Mouse (Mus musculus) small intestine, adult 2 months (tissue): ENCODE data around the gene Mef2c. TPM values are rescaled to one million over a fixed set of nuclear protein-coding genes. Genes with fewer than 3 reads are reported as not detected.

Experiments used
- H3K27ac ChIP-seq: fragments of 200-500 bp; 2 replicates; pipeline ENCODE4 v1.5.1; 2012; ENCODE audit warnings: low read depth, low read length, control low read depth, inconsistent platforms; ENCODE audit not compliant: insufficient read depth
- H3K27me3 ChIP-seq: fragments of 200-500 bp; 2 replicates; pipeline ENCODE4 v1.6.1; 2012; ENCODE audit warnings: mild to moderate bottlenecking, moderate library complexity, low read length, inconsistent platforms; ENCODE audit not compliant: control insufficient read depth, insufficient read depth
- H3K36me3 ChIP-seq: fragments of 200-500 bp; 2 replicates; pipeline ENCODE4 v1.6.1; 2012; ENCODE audit warnings: mild to moderate bottlenecking, low read length, control low read depth, inconsistent platforms; ENCODE audit not compliant: control insufficient read depth, insufficient read depth
- H3K4me1 ChIP-seq: fragments of 200-500 bp; 2 replicates; pipeline ENCODE4 v1.6.1; 2012; ENCODE audit warnings: low read length, inconsistent platforms, mixed read lengths; ENCODE audit not compliant: control insufficient read depth, insufficient read depth, insufficient read length
- H3K4me3 ChIP-seq: fragments of 200-500 bp; 2 replicates; pipeline ENCODE4 v1.5.1; 2012; ENCODE audit warnings: low read depth, mild to moderate bottlenecking, control low read depth, inconsistent platforms, low read length, moderate library complexity
- CTCF ChIP-seq: fragments of 200-500 bp; IDR thresholded peaks from 2 replicates; pipeline ENCODE4 v1.5.1; 2012; ENCODE audit warnings: low read depth, mild to moderate bottlenecking, control low read depth, inconsistent platforms, low read length, moderate library complexity, mixed read lengths; ENCODE audit not compliant: insufficient replicate concordance, insufficient read length; ENCODE audit errors: extremely low read depth
- POLR2A ChIP-seq: fragments of 200-500 bp; IDR thresholded peaks from 2 replicates; pipeline ENCODE4 v1.6.1; 2012; ENCODE audit warnings: low read depth, mild to moderate bottlenecking, control low read depth, inconsistent platforms, low read length, moderate library complexity
- WGBS: fragments of 180-500 bp; shearing (Covaris S2); methylation state at CpG from one replicate; pipeline ENCODE4 v1.1.7; 2018; 5-methylcytosine and 5-hydroxymethylcytosine counted together
- polyA plus RNA-seq: library from polyadenylated mRNA; depleted of rRNA; stranded (reverse); fragments of >200 nt; gene quantifications from 2 replicates; pipeline ENCODE4 v1.2.3, GENCODE M21; 2012

The Mef2c gene
- polyA plus RNA-seq, 1 experiment = 13.1 TPM

DNA sequence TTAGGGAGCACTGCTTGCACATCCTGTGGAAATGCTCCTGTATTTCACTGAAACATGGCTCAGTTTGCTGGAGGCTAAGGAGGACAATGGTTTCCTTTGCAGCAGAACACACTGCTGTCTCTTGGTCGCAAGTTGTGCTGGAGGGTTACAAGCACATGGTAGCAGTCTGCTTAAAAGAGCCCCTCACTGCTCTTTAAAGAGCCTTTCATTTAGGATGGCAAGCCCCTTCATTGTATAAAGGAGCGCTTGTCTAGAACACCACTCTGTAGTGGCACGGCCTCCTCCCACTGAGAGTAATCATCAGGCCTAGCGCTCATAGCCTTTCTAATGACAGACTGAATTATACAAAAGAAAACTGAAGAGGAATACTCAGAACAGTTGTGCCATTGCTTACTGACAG is 80.0 kb downstream of the Mef2c start:
- no peak overlapping the region for H3K27ac ChIP-seq
- no peak for TF ChIP-seq CTCF
- no peak for TF ChIP-seq POLR2A
- H3K4me3 ChIP-seq = no peak overlapping the region
- H3K4me1 ChIP-seq = no peaks in the 10 kb centered on the region
- WGBS = 93% methylated on average over 4 of the region's 4 CpGs
- H3K36me3 ChIP-seq = no peaks in the 10 kb centered on the region
- no peaks in the 10 kb centered on the region for H3K27me3 ChIP-seq

DNA sequence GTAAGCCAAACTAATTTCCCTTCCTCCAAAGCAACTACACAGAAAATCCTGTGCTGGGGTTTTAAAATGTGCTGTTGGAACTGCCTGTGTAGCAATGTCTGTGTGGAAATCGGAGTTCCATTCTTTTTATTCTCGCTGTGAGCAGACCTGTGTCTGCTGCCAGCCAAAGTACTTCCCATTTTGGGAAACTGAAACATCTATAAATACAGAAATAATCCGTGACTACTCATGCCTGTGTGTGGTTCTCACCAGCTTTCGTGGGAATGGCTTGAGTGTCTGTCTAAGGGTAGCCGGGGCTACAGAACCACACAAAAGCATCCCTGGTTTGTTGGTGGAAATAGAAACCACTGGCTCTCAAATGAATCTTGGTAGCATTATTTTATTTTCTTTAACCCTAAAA is 81.5 kb downstream of the Mef2c start:
- Histone ChIP-seq H3K27me3 (no peaks in the 10 kb centered on the region), H3K4me1 (no peaks in the 10 kb centered on the region), H3K4me3 (no peak overlapping the region), H3K36me3 (no peaks in the 10 kb centered on the region), H3K27ac (no peak overlapping the region)
- WGBS = 65% methylated on average over 5 of the region's 5 CpGs
- no peak for TF ChIP-seq POLR2A
- TF ChIP-seq CTCF = no peak

- Histone ChIP-seq H3K36me3 (no peaks in the 10 kb centered on the region), H3K27me3 (no peaks in the 10 kb centered on the region), H3K4me1 (no peaks in the 10 kb centered on the region), H3K27ac (no peak overlapping the region), H3K4me3 (no peak overlapping the region)
- no peak for TF ChIP-seq POLR2A
- no peak for TF ChIP-seq CTCF
- WGBS = 52% methylated on average over 2 of the region's 2 CpGs
These were observed 84.4 kb downstream of the Mef2c start for GRCm38 (mm10) chr13:83588186-83588585.

DNA sequence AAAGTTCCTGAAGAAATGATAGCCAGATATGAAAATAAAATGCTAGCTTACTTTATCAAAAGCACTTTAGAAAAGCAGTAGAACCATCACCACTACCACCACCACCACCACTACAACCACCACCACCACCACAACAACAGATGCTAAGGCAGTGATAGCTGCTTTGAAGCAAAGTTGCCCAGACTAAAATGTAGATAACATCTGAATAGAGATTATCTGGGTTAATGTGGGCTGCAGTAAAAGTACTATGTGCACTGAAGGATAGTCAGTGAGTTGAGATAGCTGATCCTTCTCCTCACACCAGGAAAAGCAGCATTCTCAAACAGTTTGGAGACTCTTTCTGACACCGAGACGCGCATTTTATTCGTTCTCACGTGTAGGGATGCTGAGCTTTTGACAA is 87.1 kb downstream of the Mef2c start:
- TF ChIP-seq CTCF (no peak), POLR2A (no peak)
- no peaks in the 10 kb centered on the region for H3K27me3 ChIP-seq
- WGBS = 93% methylated on average over 5 of the region's 5 CpGs

DNA sequence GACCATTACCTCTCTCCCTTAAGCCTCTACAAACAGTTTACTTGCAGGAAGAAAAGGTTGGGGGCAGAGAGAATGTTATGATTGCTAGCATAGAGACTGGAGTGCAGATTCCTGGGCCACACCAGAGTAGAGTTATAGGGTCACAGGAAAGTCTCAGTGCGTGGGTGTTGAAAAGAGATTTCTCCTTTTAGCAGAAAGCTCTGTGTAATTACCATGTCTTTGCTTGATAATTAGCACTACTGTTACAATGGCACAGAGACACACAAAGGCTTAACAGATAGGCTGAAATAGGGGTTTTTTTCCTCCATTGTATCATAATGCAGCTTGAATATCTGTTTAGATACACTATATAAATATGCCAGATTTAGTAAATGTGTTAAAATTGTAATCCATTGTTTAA is 91.6 kb downstream of the Mef2c start:
- TF ChIP-seq CTCF (no peak), POLR2A (no peak)
- H3K27me3 ChIP-seq = no peaks in the 10 kb centered on the region
- H3K4me1 ChIP-seq = no peaks in the 10 kb centered on the region
- H3K4me3 ChIP-seq = no peak overlapping the region
- H3K36me3 ChIP-seq = no peaks in the 10 kb centered on the region
- H3K27ac ChIP-seq = no peak overlapping the region
- WGBS = 74% methylated on average over 1 of the region's 1 CpGs

More for the DNA sequence above, 87.1 kb downstream of the Mef2c start:
- Histone ChIP-seq H3K27ac (no peak overlapping the region), H3K4me3 (no peak overlapping the region), H3K36me3 (no peaks in the 10 kb centered on the region), H3K4me1 (no peaks in the 10 kb centered on the region)

GRCm38 (mm10) chr13:83596989-83597738 is 93.3 kb downstream of the Mef2c start:
- H3K4me3 ChIP-seq = no peak overlapping the region
- H3K4me1 ChIP-seq = no peaks in the 10 kb centered on the region
- no peaks in the 10 kb centered on the region for H3K36me3 ChIP-seq
- no peak overlapping the region for H3K27ac ChIP-seq
- H3K27me3 ChIP-seq = no peaks in the 10 kb centered on the region
- 71% methylated on average over 6 of the region's 6 CpGs for WGBS
- TF ChIP-seq POLR2A (no peak), CTCF (no peak)

DNA sequence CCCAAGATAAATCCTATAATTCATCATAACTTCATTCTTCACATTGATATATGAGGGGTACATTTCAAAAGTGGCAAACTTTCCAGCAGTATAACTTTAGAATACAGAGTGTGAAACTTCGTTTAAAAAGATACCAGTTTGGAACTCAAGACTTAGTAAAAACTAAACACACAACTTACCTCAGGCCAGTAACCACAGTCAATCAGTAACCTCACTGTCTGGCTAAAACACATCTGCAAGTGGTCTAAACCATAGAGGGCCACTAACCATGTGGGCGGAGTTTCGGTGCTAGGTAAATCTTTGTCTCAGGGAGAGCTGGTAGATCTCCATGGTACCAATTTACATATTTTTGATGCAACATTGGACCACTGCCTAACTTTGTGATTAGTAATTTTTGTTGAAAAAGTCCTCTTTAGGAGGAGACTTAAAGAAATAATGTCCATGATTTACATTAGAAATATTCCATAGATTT is 93.9 kb downstream of the Mef2c start:
- Histone ChIP-seq H3K4me1 (no peaks in the 10 kb centered on the region), H3K36me3 (no peaks in the 10 kb centered on the region), H3K27ac (no peak overlapping the region), H3K4me3 (no peak overlapping the region), H3K27me3 (no peaks in the 10 kb centered on the region)
- TF ChIP-seq POLR2A (no peak), CTCF (no peak)
- 87% methylated on average over 3 of the region's 3 CpGs for WGBS
